Mouse (Mus musculus): ENCODE results near the gene Gm17364.
"Not testable (repeated sequence)": the region's sequence is repeated elsewhere in the genome, so short reads cannot be mapped to it uniquely, and the experiment has no call there.

The Gm17364 gene

GRCm38 (mm10) chr13:41273927-41274650, at the start of gene Gm17364:
Gene Gm17364 (minus strand): TSS chr13:41273977.
- no peak for DNase-seq

- DNase-seq = no peak
These were observed 47.7 kb upstream of the Gm17364 start for GRCm38 (mm10) chr13:41321433-41321832.

GRCm38 (mm10) chr13:41320749-41321148, 47.0 kb upstream of the Gm17364 start:
- DNase-seq = no peak

GRCm38 (mm10) chr13:41302716-41303115, 28.9 kb upstream of the Gm17364 start:
- peak; percentile 66 to 88 for DNase-seq

- DNase-seq = peak; percentile 39 to 72
These were observed 26.3 kb upstream of the Gm17364 start for GRCm38 (mm10) chr13:41300037-41300436.

- DNase-seq = peak in 1 of 2 experiments; percentile 40
These were observed 25.2 kb upstream of the Gm17364 start for GRCm38 (mm10) chr13:41298996-41299395.

- no peak for DNase-seq
These were observed 24.8 kb upstream of the Gm17364 start for GRCm38 (mm10) chr13:41298533-41298932.

- no peak for DNase-seq
These were observed 22.6 kb upstream of the Gm17364 start for GRCm38 (mm10) chr13:41296396-41296795.

GRCm38 (mm10) chr13:41295886-41296285, 22.1 kb upstream of the Gm17364 start:
- DNase-seq = no peak

- DNase-seq = no peak
These were observed 19.8 kb upstream of the Gm17364 start for GRCm38 (mm10) chr13:41293595-41293994.

GRCm38 (mm10) chr13:41291466-41291974, 17.7 kb upstream of the Gm17364 start:
- DNase-seq = no peak

GRCm38 (mm10) chr13:41286285-41286684, 12.5 kb upstream of the Gm17364 start:
- no peak for DNase-seq

GRCm38 (mm10) chr13:41285448-41285847, 11.7 kb upstream of the Gm17364 start:
- no peak for DNase-seq

- DNase-seq = peak in 1 of 2 experiments; percentile 84
These were observed 9.5 kb upstream of the Gm17364 start for GRCm38 (mm10) chr13:41283256-41283655.

GRCm38 (mm10) chr13:41280696-41281095, 6.9 kb upstream of the Gm17364 start:
- no peak for DNase-seq

GRCm38 (mm10) chr13:41267827-41268408, 5.9 kb downstream of the Gm17364 start:
- DNase-seq = peak in 1 of 2 experiments; percentile 34

GRCm38 (mm10) chr13:41263304-41264006, 10.3 kb downstream of the Gm17364 start:
- DNase-seq = no peak

- not testable (repeated sequence) for DNase-seq
These were observed 12.2 kb downstream of the Gm17364 start for GRCm38 (mm10) chr13:41261617-41262016.

GRCm38 (mm10) chr13:41257851-41258250, 15.9 kb downstream of the Gm17364 start:
- no peak for DNase-seq

GRCm38 (mm10) chr13:41256962-41257361, 16.8 kb downstream of the Gm17364 start:
- DNase-seq = no peak

GRCm38 (mm10) chr13:41256126-41256525, 17.7 kb downstream of the Gm17364 start:
- DNase-seq = no peak

GRCm38 (mm10) chr13:41252736-41253135, 21.0 kb downstream of the Gm17364 start:
- DNase-seq = no peak

- DNase-seq = no peak
These were observed 21.6 kb downstream of the Gm17364 start for GRCm38 (mm10) chr13:41252141-41252540.

GRCm38 (mm10) chr13:41251667-41252066, 22.1 kb downstream of the Gm17364 start:
- peak in 1 of 2 experiments; percentile 29 for DNase-seq

Measured in lung, postnatal 4 days (tissue).